Mouse (Mus musculus): ENCODE measurements at regions not wholly inside any gene's neighbourhood (a gene's known extent, or its start where the extent isn't known, plus 50 kb on each side); places are given as distances from the start of the nearest gene placed in this dataset.

GRCm38 (mm10) chr3:83538898-83539297 lies 227.2 kb upstream of the Sfrp2 start:
- no peak for TF ChIP-seq CEBPB (IDR thresholded peaks at IDR 0.05; ENCODE audit: insufficient read depth, poor library complexity, severe bottlenecking)
- no peak for TF ChIP-seq POLR2A (IDR thresholded peaks at IDR 0.05; ENCODE audit: insufficient read length, low read depth)

All from myocyte (in vitro differentiated cells).